Mouse (Mus musculus) thymus, adult 2 months (tissue): ENCODE results near the gene Tmem184b.

Experiments used
- CTCF ChIP-seq: fragments of 200-500 bp; IDR thresholded peaks from 2 replicates; pipeline ENCODE4 v1.5.1; 2012; ENCODE audit warnings: mild to moderate bottlenecking, control low read depth, low read length, moderate library complexity, borderline replicate concordance; ENCODE audit not compliant: control insufficient read depth, poor library complexity, insufficient read depth; ENCODE audit errors: extremely low read depth
- POLR2A ChIP-seq: fragments of 200-500 bp; IDR thresholded peaks from 2 replicates; pipeline ENCODE4 v1.6.1; 2012; ENCODE audit warnings: mild to moderate bottlenecking, low read length, control low read depth, moderate library complexity; ENCODE audit not compliant: control insufficient read depth, poor library complexity, insufficient read depth; ENCODE audit errors: extremely low read depth

DNA sequence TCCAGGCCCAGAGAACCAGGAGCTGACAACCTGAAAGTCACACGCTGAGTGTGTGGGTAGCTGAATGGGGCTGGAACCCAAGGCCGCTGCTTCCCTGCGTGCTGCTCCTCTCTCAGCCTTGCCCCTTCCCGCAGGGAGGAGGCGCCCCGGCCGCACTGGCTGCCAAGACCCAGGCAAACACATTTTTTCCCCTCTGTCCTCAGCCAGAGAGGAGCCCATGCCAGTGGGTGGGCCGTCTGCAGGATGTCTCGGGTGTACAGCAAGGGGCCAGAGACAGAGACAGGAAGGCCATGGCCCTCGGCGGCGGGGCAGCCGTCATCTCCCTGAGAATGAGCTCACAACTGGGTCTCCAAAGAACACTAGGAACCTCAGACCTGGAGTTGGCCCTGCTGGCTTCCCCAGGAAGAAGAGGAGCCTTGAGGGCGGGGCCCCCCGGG, 52.0 kb downstream of the Tmem184b start:
- TF ChIP-seq CTCF = no peak
- TF ChIP-seq POLR2A = no peak
